Mouse (Mus musculus): ENCODE measurements around the gene Dph3.

Gene Dph3

DNA sequence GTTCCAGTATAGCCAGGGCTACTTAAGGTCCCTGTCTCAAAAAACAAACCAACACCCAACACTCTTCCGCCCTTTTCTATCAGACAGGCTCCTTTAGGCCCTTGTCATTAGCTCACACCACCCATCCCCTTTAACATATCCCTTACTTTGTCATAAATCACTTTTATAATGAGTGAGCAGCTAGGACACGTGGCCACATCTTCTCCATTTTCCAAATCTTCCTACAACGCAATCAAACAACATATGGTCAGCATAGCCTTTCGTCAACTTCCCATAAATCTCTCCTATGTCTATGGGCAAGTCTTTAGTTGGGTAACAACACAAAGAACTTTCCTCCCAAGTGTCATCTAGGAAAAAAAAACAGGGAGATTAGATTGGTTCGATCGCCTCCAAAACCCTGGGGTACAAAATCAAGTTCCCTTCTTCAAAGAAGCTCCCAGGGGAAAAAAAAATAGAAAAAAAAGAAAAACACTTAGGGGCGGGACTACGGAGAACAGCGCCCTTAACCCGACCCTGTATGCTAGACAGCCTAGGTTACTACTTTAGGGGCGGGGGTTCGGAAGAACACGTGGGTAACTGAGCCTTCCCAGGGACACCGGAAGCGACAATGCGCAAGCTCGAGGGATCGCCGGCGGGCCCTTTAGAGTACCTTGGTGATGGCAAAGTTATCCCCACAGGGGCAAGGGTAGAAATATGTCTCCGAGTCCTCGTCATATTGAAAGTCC, 606 bp downstream of the Dph3 start, which contains the start of gene Oxnad1:
Gene Oxnad1, plus strand, starts transcription at position 614 of the 725 bp plus-strand sequence.
- no peak for DNase-seq

DNA sequence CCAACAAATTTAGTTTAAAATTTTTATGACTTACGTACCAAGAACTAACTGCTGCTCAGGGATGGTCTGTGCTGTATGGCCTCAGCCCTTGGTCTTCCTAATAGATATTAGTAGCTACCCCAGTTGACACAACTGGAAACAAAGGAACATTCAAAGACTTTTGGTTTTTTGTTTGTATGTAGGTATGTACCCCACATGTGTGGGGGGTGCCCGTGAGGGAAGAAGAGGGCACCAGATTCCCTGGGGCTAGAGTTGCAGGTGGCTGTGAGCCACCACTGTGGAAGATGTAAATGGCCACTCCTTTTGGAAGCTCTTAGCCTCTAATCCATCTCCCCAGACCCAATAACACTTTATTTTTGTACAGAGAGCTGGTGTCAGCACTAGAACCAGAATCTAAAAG, 2.1 kb downstream of the Dph3 start:
- DNase-seq, result no peak

DNA sequence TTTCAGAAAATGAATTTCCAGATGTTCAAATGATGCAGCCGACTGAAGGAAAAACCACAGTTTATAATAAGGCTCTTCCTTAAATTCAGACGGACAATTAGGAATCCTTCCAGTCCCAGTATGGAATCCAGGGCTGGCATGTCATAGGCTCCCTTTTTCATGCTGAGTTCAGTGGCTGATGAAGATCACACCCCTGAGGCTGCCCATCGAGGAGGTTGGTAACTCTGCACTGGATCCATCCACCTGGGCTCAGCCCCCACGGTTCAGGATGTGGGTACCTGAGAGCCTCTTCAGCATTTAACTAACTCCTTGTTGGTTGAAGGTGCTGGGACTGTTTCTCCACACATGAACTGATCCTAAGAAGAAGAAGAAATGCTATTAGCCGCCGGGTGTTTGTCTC, 2.6 kb downstream of the Dph3 start:
- DNase-seq, result no peak

DNA sequence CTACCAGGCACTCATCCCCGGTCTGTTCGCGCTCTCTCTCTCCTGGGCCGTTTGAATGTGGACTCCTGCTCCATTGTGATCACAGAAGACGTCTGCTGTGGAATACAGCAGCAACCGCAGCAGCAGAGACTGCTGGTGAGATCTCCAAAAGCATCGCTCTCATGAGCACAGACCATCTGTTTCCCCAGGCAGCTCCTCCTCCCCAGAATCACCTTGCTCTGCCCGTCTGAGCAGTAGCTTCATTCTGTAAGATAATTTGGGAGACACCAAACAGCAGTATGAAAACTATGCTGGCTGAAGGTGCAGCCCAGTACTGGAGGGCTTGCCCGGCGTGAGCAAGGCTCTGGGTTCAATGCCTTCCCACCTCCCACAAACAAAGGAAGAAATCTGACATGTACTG, 4.5 kb downstream of the Dph3 start:
- DNase-seq, result no peak

DNA sequence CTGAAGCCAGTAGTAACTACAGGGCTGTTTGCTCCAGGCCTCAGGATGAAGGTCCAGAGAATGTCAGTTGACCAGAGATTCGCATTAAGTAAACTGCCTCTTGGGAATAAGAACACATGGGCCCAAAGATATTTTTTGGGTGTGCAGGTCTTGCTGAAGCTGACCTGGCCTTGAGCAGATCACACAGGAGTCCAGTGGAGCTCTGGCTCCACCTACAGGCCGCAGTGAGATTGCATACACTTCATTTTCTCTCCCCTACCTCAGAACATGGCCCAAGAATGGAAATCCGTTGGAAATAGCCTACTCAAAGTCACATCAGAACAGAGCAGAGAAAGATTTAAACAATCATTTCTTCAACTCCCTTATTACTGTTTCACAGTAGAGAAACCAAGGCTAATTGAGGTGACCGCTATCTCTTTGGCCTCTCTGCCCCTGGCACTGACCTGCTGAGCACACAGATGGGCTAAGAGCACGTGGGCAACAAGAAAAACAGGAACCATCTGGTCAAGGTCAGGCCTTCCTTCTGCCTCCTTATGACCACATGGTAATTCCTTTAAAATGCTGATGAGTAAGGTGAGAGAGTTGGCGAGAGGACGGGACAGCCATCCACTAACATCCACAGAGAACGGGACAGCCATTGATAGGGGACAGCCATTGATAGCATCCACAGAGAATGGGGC, 8.5 kb downstream of the Dph3 start:
- peak; percentile 80 for DNase-seq

DNA sequence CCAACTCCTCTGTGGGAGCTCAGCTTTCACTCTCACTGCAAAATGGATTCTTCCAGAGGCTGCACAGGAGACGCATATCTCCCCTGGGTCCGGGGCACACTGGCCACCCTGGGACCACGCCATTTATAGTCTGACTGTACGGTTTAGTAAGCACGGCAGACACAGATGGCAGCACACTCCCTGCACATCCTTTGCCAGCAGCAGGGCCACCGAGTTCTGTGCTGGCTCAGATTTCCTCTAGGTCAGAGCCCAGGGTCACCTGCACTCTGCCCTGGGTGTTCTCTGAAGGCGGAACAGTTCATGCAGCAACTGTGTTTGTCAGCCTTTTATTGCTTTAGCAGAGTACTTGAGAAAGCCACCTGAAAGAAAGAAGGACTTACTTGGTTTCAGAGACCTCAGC, 11.6 kb downstream of the Dph3 start:
- DNase-seq, result peak; percentile 6

DNA sequence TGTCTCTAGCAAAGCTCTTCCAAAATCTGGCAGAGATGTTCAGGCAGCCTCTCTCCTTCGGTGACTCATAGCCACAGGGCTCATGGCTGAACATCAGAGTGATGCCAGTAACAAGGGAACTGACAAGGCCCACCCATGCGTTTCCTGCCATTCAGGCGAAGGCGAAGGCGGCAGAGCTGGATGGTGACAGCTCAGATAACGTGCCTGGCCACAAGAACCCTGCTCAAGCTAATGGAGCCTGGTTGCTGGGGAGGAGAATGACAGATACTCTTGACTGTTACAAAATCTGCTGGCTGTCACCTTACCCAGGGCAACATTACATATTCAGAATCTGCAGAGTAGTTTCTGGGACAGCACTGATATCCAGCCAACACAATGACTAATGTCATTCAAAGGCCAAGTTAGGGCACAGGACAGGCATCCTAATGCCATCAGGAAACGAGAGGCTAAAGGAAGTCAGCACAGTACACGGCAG, 12.3 kb downstream of the Dph3 start:
- peak; percentile 72 for DNase-seq

DNA sequence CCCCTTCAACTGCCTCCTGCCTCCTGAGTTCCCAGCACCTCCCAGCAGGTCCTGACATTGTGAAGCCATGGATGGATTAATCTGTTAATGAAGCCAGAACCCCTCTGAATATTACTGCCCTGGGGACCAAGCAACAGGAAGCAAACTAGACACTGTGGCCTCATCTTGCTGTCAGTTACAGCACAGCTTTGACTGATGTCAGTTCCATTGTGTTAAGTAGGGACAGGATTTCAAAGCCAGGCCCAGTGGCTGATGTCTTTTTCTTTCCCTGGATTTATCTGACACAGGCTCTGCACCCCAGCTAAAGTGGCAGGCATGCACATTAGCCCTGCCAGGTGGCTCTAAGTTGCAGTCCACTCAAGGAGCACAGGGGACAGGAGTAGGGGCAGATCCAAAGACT, 12.7 kb downstream of the Dph3 start:
- DNase-seq, result peak; percentile 59

DNA sequence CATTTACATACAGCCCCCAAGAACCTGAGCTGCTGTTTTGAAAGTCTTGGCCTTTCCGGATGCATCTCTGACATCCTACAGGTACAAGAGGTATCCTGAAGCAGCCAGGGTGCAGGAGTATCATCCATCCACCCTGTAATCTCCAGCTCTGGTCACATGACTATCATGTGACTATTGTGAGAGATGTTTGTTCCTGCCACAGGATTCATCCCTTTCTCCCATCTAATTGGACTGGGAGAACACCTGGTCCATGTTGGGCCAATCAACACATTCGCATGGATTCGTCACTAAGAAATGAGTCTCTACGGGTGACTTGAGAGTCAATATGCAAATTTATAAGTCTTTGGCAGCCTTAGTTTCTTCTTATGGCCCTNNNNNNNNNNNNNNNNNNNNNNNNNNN, 24.1 kb downstream of the Dph3 start:
- DNase-seq, result no peak

DNA sequence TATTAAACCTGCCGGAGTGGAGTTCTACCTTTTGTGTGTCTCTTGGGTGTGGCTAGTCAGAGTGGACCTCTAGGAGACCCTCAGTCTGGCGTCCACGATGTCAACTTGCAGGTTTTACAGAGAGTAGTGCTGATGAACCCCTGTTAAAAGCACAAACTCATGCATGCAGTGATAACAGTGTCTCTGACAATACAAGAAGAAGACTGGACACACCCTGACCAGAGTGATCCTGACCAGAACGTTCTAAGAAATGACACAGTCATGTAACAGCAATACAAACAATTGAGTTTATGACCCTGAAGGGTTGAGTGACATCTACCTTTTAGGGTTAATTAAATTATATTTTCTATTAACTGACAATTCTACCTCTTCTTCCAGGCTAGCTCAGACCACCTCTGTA, 27.9 kb downstream of the Dph3 start:
- no peak for DNase-seq

DNA sequence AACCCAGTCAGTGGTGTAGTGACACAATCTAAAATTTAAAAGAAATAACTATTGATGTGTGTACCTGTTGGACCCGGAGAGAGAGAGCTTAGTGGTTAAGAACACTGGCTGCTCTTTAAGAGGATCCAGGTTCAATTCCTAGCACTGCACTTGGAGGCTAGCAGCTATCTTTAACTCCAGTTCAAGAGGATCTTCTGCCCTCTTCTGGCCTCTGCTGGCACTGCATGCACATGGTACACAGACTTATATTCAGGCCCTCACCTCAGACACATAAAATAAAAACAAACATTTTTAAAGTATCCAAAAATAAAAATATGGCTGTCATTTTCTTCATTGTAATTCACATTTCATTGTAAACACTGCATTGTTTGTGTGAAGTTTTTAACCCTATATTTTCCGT, 28.9 kb downstream of the Dph3 start:
- peak; percentile 7 for DNase-seq

DNA sequence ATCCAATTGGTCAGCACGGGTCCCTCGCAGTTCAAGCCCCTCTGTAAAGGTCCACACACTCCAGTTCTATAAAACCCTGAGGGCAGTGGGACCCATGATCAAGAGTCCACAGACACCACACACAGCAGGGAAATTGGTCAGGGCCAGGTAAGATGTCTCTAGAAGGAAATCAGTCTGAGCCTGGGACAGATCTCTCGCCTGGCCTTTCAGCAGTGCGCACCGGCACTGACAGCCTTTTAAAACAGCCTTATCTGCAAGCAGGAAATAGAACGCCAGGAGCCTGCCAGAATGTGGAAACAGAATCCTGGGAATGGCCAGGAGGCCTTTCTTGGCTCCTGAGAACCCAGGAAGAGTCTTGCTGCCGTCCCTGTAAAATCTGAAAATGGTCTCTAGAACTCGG, 29.7 kb downstream of the Dph3 start:
- no peak for DNase-seq

DNA sequence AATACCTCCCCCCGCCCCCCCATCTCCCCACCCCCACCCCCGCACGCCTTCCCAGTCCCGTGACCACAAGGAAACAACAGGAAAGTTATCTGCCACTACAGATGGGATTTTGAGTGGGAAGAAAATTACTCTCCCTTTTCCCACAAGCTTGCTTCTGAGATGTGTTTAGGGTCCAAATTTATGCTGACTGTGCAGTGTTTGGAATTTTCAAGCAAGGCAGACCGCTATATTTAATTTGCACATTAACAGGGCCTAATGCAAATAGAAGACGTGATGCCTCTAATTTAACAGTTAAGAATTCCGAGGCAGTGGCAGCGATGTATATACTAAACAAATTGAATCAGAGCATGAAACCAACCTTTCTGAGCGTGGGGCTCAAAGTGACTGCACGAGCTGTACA, 30.7 kb downstream of the Dph3 start:
- no peak for DNase-seq

DNA sequence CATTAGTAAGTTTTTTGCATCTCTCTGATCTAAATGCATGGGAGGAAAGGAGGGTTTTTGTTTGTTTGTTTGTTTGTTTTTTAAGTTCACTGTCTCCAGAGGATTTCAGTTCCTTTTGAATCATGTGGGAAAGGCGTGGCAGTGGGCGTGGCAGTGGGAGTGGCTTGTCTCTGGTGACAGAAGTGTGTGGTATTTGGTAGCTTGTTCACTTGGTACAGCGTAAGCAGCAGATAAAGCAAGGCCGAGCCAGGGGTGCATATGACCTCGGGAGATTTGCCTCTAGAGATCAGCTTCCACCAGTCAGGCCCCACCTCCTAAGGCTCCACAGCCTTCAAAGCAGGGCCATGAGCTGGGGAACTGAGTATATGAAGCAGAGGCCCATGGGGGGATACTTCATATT, 31.6 kb downstream of the Dph3 start:
- DNase-seq, result no peak

DNA sequence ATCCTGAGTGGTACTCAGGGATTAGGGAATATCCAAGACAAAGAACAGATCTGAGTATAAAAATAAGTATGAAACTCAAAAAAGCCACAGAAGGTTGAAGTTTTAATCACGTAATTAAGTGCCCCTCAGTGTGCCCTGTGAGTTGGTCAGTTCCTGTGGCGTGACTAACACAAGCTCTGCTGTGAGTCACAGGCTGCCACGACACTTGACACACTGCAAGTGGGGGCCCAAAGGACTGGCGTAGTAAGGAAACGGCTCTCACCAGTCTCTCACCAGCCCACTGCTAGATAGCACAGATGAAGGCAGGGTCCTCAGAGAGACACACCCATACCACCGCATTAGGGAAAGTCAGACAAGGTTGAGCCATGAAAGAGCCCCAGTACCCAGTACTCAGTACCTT, 35.4 kb downstream of the Dph3 start:
- DNase-seq, result no peak

DNA sequence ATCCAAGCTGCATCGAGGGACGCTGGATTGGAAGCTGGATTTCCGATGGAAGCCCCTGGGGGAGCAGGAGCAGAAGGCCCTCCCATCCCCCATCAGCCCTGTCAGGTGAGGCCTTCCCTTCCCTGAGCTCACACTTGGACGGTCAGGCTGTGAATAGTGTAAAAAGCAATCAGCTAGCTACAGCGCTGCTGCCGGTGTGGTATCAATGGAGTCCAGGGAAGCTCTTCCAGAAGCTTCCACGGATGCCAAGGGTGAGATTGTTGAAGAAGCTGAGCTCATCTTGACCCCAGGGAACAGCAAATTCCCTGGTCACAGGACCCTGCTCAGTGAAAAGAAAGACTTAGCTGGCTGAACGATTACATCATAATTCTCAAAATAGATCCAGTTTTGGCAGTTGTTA, 39.2 kb downstream of the Dph3 start:
- DNase-seq, result no peak

DNA sequence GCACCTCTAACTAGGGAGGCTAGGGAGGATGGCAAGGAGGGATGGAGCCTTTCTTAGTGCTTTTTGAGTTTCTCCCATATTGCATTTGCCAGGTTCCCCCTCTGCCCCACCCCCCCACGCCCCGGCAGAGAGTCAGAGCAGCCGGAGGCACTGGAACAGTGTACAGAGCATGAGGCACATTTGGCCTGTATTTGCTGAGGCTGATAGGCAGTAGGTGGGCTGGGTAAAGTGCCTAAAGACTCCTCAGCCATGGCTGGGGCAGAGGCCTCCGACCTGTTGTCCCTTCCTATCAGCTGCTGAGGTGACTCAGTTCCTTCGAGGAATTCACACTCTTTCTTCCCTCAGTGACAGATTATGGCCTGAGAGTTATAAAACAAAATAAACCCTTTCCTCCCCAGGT, 43.4 kb downstream of the Dph3 start:
- no peak for DNase-seq

DNA sequence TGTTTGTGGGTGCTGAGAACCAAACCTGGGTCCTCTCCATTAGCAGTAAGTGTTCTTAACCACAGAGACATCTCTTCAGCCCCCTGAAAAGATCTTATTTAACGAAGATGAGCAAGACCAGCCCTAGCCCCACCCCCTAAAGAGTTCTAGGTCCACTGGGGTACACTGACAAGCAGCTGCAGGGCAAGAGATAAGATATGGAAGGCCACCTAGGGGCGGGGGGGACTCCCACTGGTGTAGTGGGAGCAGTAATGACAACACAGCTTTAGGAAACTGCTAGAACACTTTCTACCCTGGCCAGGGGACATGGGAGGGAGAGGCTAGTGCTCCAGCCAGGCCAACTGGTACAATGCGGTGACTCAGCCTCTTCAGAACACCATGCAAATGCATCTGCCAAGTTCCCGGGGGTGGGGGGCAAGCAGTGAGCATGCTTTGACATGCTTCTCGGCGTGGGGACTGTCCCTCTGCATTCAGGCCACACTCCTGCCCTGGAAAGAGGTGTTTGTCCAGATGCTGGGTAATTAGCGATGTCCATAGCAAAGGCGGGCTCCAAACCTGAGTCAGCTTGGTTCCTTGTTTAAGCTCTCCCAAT, 47.8 kb downstream of the Dph3 start:
- DNase-seq, result no peak

DNA sequence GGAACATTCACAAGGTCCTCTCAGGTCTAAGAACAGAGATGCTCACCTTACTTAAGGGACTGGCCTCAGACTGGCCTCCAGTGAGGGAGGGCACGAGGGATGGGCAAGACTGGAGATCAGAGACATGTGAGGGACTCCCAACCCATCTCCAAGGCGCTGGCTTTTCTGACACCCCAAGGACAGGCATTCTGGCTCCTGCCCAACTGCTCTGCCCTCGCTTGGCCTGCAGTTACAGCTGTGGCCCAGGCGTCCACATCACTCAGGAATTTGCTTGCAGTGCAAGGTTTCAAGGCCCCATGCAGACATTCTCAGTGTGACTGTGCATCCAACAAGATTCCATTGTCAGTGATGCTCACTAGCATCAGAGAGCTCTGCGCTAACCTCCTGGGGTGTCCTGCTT, 49.0 kb downstream of the Dph3 start:
- no peak for DNase-seq

DNA sequence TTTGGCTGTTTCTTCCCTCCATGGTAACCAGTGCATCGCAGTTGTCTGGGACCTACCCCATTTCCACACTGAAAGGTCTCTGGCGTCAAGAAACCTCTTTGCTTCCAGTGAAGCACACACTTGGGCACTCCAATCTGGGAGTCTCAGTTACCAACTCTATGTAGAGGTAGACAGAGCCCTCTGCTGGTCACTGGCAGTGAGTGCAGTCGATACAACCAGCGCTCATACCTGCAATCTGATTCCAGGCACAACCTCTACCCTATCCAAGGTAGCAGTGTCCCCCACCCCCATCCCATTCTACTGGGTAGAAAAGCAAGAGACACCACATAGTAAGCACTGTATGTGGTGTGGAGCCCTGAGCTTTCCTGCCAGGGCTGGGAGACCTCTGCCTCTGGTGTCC, 53.0 kb downstream of the Dph3 start:
- DNase-seq, result peak; percentile 79
